Mouse (Mus musculus) CH12.LX (cell line): ENCODE results near the gene Zeb2. TPM values are rescaled to one million over a fixed set of nuclear protein-coding genes. Genes with fewer than 3 reads are reported as not detected.

Source experiments
- DNase-seq: peaks from one replicate; pipeline ENCODE4 v3.0.0-alpha.2; 2013; ENCODE audit errors: extremely low read depth
- H3K27ac ChIP-seq: 2 replicates; pipeline ENCODE4 v1.5.1; 2012; ENCODE audit warnings: low read depth, mild to moderate bottlenecking, control low read depth, moderate library complexity; ENCODE audit not compliant: insufficient read depth
- H3K27me3 ChIP-seq: replicated peaks from 2 replicates; pipeline ENCODE3; 2012; ENCODE audit warnings: inconsistent platforms
- H3K36me3 ChIP-seq, 2 experiments: replicated peaks in 1 of 2; 2 replicates each; pipeline versions ENCODE3 to v1.6.1; 2012; ENCODE audit warnings: inconsistent platforms in 1 of 2, low read length in 1 of 2, mild to moderate bottlenecking in 1 of 2, mixed read lengths in 1 of 2, moderate library complexity in 1 of 2; ENCODE audit not compliant: control insufficient read depth in 1 of 2, insufficient read depth in 1 of 2
- H3K4me1 ChIP-seq, 2 experiments: 2 replicates each; pipeline ENCODE4 v1.6.1; 2012; ENCODE audit warnings: inconsistent platforms in 1 of 2, moderate library complexity in 1 of 2; ENCODE audit not compliant: insufficient read depth in 2 of 2, control insufficient read depth in 1 of 2
- H3K4me2 ChIP-seq: 2 replicates; pipeline ENCODE4 v1.6.1; 2012; ENCODE audit warnings: low read depth, mild to moderate bottlenecking, control low read depth; ENCODE audit not compliant: poor library complexity, insufficient read depth, severe bottlenecking
- H3K4me3 ChIP-seq, 3 experiments: fragments of 150-350 bp in 1 of 3; sonication (generic) in 1 of 3; replicated peaks in 1 of 3; 2 replicates each; pipeline versions ENCODE3 to v1.5.1; 2011 to 2012; ENCODE audit warnings: low read depth in 2 of 3, low read length in 2 of 3, mild to moderate bottlenecking in 2 of 3, moderate library complexity in 2 of 3, control low read depth in 1 of 3, improper control_type of control experiment in 1 of 3, inconsistent platforms in 1 of 3, mixed read lengths in 1 of 3; ENCODE audit not compliant: poor library complexity in 1 of 3
- H3K79me2 ChIP-seq: replicated peaks from 2 replicates; pipeline ENCODE4 v1.6.1; 2012; ENCODE audit warnings: mild to moderate bottlenecking, moderate library complexity; ENCODE audit not compliant: control insufficient read depth, poor library complexity, insufficient read depth, severe bottlenecking; ENCODE audit errors: extremely low read depth
- H3K9ac ChIP-seq: 2 replicates; pipeline ENCODE4 v1.6.1; 2012; ENCODE audit warnings: low read depth, mild to moderate bottlenecking, control low read depth, moderate library complexity; ENCODE audit not compliant: insufficient read depth
- H3K9me3 ChIP-seq: replicated peaks from 2 replicates; pipeline ENCODE3; 2012; ENCODE audit warnings: low read length, inconsistent platforms, mixed read lengths
- CHD1 ChIP-seq: IDR thresholded peaks from 2 replicates; pipeline ENCODE4 v1.6.1; 2012; ENCODE audit warnings: low read depth, low read length, improper control_type of control experiment, inconsistent platforms
- CHD2 ChIP-seq: IDR thresholded peaks from 2 replicates; pipeline ENCODE4 v1.6.1; 2011; ENCODE audit warnings: low read length, improper control_type of control experiment
- CTCF ChIP-seq, 2 experiments: IDR thresholded peaks in 1 of 2; conservative IDR thresholded peaks in 1 of 2; 2 replicates each; pipeline ENCODE4 v1.5.1; 2011 to 2012; ENCODE audit warnings: low read depth in 2 of 2, low read length in 2 of 2, improper control_type of control experiment in 1 of 2, inconsistent platforms in 1 of 2, mild to moderate bottlenecking in 1 of 2, moderate library complexity in 1 of 2
- ELF1 ChIP-seq: IDR thresholded peaks from 2 replicates; pipeline ENCODE4 v1.6.1; 2014; ENCODE audit warnings: low read depth, mild to moderate bottlenecking, inconsistent platforms, low read length, improper control_type of control experiment
- EP300 ChIP-seq: IDR thresholded peaks from 2 replicates; pipeline ENCODE4 v1.6.1; 2011; ENCODE audit warnings: low read length, improper control_type of control experiment
- GABPA ChIP-seq: IDR thresholded peaks from 2 replicates; pipeline ENCODE4 v1.6.1; 2012; ENCODE audit warnings: low read depth, low read length, improper control_type of control experiment, inconsistent platforms; ENCODE audit not compliant: insufficient replicate concordance
- HCFC1 ChIP-seq: IDR thresholded peaks from 2 replicates; pipeline ENCODE4 v1.6.1; 2012; ENCODE audit warnings: low read depth, mild to moderate bottlenecking, inconsistent platforms, low read length, improper control_type of control experiment
- IRF4 ChIP-seq: IDR thresholded peaks from 2 replicates; pipeline ENCODE4 v1.6.1; 2014; ENCODE audit warnings: low read depth, mild to moderate bottlenecking, inconsistent platforms, low read length, improper control_type of control experiment
- JUND ChIP-seq: conservative IDR thresholded peaks from 2 replicates; pipeline ENCODE4 v1.6.1; 2011; ENCODE audit warnings: low read depth, low read length, improper control_type of control experiment
- MAZ ChIP-seq: IDR thresholded peaks from 2 replicates; pipeline ENCODE4 v1.6.1; 2012; ENCODE audit warnings: low read depth, mild to moderate bottlenecking, inconsistent platforms, low read length, improper control_type of control experiment, moderate library complexity
- MXI1 ChIP-seq: IDR thresholded peaks from 2 replicates; pipeline ENCODE4 v1.6.1; 2011; ENCODE audit warnings: mild to moderate bottlenecking, low read depth, low read length, improper control_type of control experiment
- NRF1 ChIP-seq: IDR thresholded peaks from 2 replicates; pipeline ENCODE4 v1.6.1; 2014; ENCODE audit warnings: low read depth, mild to moderate bottlenecking, inconsistent platforms, low read length, improper control_type of control experiment, moderate library complexity
- PAX5 ChIP-seq: IDR thresholded peaks from 2 replicates; pipeline ENCODE4 v1.6.1; 2012; ENCODE audit warnings: low read length, inconsistent platforms, mixed read lengths
- POLR2AphosphoS2 ChIP-seq: IDR thresholded peaks from 2 replicates; pipeline ENCODE4 v1.6.1; 2011; ENCODE audit warnings: low read depth, low read length, improper control_type of control experiment
- TCF12 ChIP-seq: IDR thresholded peaks from 2 replicates; pipeline ENCODE4 v1.6.1; 2014; ENCODE audit warnings: low read depth, mild to moderate bottlenecking, inconsistent platforms, low read length, improper control_type of control experiment
- USF1 ChIP-seq: IDR thresholded peaks from 2 replicates; pipeline ENCODE4 v1.6.1; 2014; ENCODE audit warnings: low read depth, mild to moderate bottlenecking, inconsistent platforms, low read length, improper control_type of control experiment
- ZMIZ1 ChIP-seq: IDR thresholded peaks from 2 replicates; pipeline ENCODE4 v1.6.1; 2012; ENCODE audit warnings: low read depth, mild to moderate bottlenecking, inconsistent platforms, low read length, improper control_type of control experiment
- ZNF384 ChIP-seq: IDR thresholded peaks from 2 replicates; pipeline ENCODE4 v1.6.1; 2012; ENCODE audit warnings: low read depth, low read length, improper control_type of control experiment, inconsistent platforms
- dilution Hi-C: fragments of 300-500 bp; cut with MboI; formaldehyde crosslinking; loops from 2 replicates; pipeline ENCODE4 v1.14.3; 2020; ENCODE audit warnings: low sequenced_read_pairs; ENCODE audit not compliant: extremely low pct_unique_long_range_greater_than_20kb, extremely low pct_ligation_motif_present
- in situ Hi-C: fragments of 300-500 bp; cut with MboI; formaldehyde crosslinking; loops from 3 replicates; pipeline ENCODE4 v1.14.3; 2019; ENCODE audit warnings: low sequenced_read_pairs, low pct_ligation_motif_present, low pct_unique_long_range_greater_than_20kb, mixed read lengths
- polyA plus RNA-seq: library from polyadenylated mRNA; unstranded; fragments of >175 nt; gene quantifications from 2 replicates; pipeline ENCODE4 v1.2.1, GENCODE M21; 2012; ENCODE audit warnings: low read depth; ENCODE audit not compliant: insufficient read length
- total RNA-seq, 2 experiments: library from RNA; depleted of rRNA; stranded (reverse); fragments of 300-350 nt in 1 of 2; fragments of >200 nt in 1 of 2; gene quantifications; 2 replicates each; pipeline ENCODE4 v1.2.3; 2012 to 2014

Zeb2 gene
- total and polyA plus RNA-seq, 3 experiments = 12.9 to 25.8 (median 20.8) TPM

DNA sequence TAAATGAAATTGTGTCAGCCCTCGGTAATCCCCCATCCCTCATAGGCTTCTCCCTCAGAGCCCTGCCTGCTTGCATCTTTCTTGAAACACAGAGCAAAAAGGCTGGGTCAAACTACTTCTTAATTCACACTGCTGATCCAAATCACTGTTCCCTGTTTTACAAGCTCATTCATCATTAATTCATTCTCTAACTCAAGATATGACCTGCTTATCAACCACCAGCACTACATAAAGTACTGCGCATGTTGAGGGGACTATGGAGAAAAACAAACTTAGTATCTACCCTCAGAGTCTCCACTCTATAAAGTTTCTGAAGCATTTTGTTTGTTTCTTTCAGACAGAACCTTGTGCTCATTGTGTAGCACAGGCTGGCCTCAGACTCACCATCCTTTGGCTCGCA lies 104.5 kb downstream of the Zeb2 start:
- no peaks in the 10 kb centered on the region for H3K27me3 ChIP-seq
- H3K4me2 ChIP-seq = no peak overlapping the region
- no peak overlapping the region for H3K9ac ChIP-seq
- TF ChIP-seq PAX5 (no peak), ZMIZ1 (no peak), CHD2 (no peak), HCFC1 (no peak), CTCF (conservative IDR thresholded peaks at IDR 0.05 in 1 of 2, IDR thresholded peaks at IDR 0.05 in 1 of 2; ENCODE audit: low read depth in 2 of 2, low read length in 2 of 2) (no peak), POLR2AphosphoS2 (no peak), USF1 (no peak), ELF1 (no peak), JUND (no peak), MXI1 (no peak)
- peaks cover 0 to 17% of the 10 kb centered on the region in 2 experiments; a peak in 1 of 4 replicates for H3K4me1 ChIP-seq
- no peak overlapping the region for H3K4me3 ChIP-seq
- dilution Hi-C loops (no loop called here), in situ Hi-C loops (no loop called here)
- peaks cover 41 to 85% of the 10 kb centered on the region in 2 experiments for H3K36me3 ChIP-seq
- peaks cover 14% of the 10 kb centered on the region for H3K79me2 ChIP-seq
- no peak overlapping the region for H3K27ac ChIP-seq
- DNase-seq = no peak
- no peaks in the 10 kb centered on the region for H3K9me3 ChIP-seq

DNA sequence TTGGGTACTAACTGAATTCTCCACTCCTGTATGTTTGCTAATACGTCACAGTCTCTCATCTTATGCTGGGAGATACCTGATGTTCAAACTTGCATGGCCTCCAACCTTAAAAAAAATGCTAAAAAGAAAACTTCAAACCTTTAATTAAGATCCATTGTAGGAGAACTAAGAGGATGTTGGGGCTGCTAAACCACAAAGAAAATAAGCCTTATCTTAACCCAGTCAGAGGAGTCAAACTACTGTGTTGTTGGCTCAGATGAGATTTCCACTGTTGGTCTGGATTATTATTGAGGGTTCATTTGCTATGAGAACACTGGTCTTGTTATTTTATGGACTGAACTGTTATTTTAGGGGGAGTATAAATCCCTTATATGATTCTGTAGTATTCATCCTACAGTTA lies 106.5 kb downstream of the Zeb2 start:
- no peaks in the 10 kb centered on the region for H3K9me3 ChIP-seq
- H3K79me2 ChIP-seq = peaks cover 9% of the 10 kb centered on the region; the same call in 1 of the 2 replicates
- H3K4me2 ChIP-seq = no peak overlapping the region
- no peaks in the 10 kb centered on the region for H3K27me3 ChIP-seq
- in situ Hi-C loops = no loop called here
- no peak overlapping the region for H3K27ac ChIP-seq
- no peak for DNase-seq
- dilution Hi-C loops = no loop called here
- H3K9ac ChIP-seq = no peak overlapping the region
- peaks cover 38 to 80% of the 10 kb centered on the region in 2 experiments for H3K36me3 ChIP-seq
- peaks cover 0 to 8% of the 10 kb centered on the region in 2 experiments; a peak in 1 of 4 replicates for H3K4me1 ChIP-seq
- TF ChIP-seq IRF4 (no peak), GABPA (no peak), ZNF384 (no peak), EP300 (no peak), NRF1 (no peak), TCF12 (no peak), MAZ (no peak), PAX5 (no peak), CHD1 (no peak)
- no peak overlapping the region for H3K4me3 ChIP-seq
